Mouse (Mus musculus) embryonic fibroblast, embryonic 13.5 days (primary cell): ENCODE measurements around the gene Arhgap1. TPM values are rescaled to one million over a fixed set of nuclear protein-coding genes. Genes with fewer than 3 reads are reported as not detected.

Source experiments
- H3K27ac ChIP-seq: 2 replicates; pipeline ENCODE4 v1.5.1; 2012; ENCODE audit warnings: low read length, control low read depth, inconsistent platforms; ENCODE audit not compliant: insufficient read depth
- H3K4me1 ChIP-seq: 2 replicates; pipeline ENCODE4 v1.6.1; 2011; ENCODE audit warnings: low read length; ENCODE audit not compliant: control insufficient read depth, insufficient read depth
- H3K4me3 ChIP-seq: 2 replicates; pipeline ENCODE4 v1.5.1; 2011; ENCODE audit warnings: mild to moderate bottlenecking, control low read depth, low read length; ENCODE audit not compliant: insufficient read depth
- CTCF ChIP-seq: IDR thresholded peaks from 2 replicates; pipeline ENCODE4 v1.5.1; 2011; ENCODE audit warnings: mild to moderate bottlenecking, control low read depth, low read length, moderate library complexity, borderline replicate concordance; ENCODE audit not compliant: insufficient read depth
- POLR2A ChIP-seq: IDR thresholded peaks from 2 replicates; pipeline ENCODE4 v1.6.1; 2011; ENCODE audit warnings: low read depth, mild to moderate bottlenecking, control low read depth, low read length, moderate library complexity
- polyA plus RNA-seq: library from polyadenylated mRNA; stranded (reverse); fragments of >200 nt; gene quantifications from 2 replicates; pipeline ENCODE4 v1.2.4, GENCODE M21; 2011; ENCODE audit warnings: low read depth; ENCODE audit not compliant: missing spikeins, insufficient read length

Gene Arhgap1
- polyA plus RNA-seq, 1 experiment: 249 TPM

DNA sequence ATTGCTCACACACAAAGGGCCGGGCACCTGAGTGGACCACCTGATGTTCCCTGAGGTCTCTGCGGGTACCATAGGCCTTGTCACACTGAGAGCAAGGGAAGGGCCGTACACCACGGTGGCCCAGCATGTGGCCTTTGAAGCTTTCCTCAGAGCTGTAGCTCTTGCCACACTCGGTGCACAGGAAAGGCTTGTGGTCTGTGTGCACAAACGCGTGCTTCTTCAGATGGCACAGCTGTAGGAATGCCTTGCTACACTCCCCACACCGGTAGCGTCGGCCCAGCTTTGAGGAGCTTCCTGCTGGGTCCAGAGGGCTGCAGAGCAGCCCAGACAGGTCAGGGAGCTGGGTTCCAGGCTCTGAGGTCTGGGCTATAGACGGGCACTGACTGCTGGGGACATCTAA is 3.8 kb upstream of the Arhgap1 start:
- no peaks in the 10 kb centered on the region for H3K4me1 ChIP-seq

DNA sequence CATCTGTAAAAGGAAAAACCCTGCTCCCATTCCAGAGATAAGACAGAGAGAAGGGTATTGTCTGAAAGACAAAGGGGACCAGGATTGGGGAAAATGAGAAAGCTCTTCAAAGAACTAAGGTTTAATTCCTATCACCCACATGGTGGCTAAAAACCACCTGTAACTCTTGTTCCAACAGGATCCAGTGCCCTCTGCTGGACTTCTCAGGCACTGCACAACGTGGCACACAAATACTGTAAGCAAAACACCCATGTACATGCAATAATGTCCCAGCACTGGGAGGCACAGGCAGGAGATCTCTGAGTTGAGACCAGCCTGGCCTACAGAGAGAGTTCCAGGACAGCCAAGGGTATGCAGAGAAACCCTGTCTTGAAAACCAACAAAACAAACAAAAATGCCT is 2.9 kb upstream of the Arhgap1 start:
- no peak overlapping the region for H3K27ac ChIP-seq
- H3K4me3 ChIP-seq: no peak overlapping the region
- TF ChIP-seq POLR2A (no peak), CTCF (peak; percentile 64; the same call in 1 of the 2 replicates)
- peaks cover 2% of the 10 kb centered on the region; the same call in 1 of the 2 replicates for H3K4me1 ChIP-seq

More for the DNA sequence above, 3.8 kb upstream of the Arhgap1 start:
- H3K27ac ChIP-seq: no peak overlapping the region
- TF ChIP-seq POLR2A (no peak), CTCF (no peak)
- no peak overlapping the region for H3K4me3 ChIP-seq

DNA sequence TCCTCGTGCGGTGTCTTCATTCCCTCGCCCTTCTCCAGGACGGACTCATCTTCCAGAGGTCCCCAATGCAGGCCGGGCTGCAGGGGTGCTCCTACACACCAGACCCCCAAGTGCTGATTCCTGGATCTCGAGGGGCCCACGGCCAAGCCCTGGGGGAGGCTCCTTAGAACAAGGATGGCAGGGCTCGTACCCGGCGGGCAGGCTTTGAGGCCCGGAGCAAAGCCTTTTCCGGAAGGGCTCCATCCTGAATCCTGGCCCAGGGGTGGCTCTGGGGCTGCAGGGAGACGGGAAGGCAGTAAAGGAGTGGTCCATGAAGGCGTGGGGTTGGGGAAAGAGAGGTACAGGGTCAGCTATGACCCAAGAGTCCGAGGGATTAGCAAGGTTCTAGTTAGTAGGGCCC is 508 bp upstream of the Arhgap1 start:
- TF ChIP-seq CTCF: no peak
- no peak for TF ChIP-seq POLR2A
- Histone ChIP-seq H3K4me1 (peaks cover 6% of the 10 kb centered on the region; the same call in 1 of the 2 replicates), H3K27ac (peak overlapping the region; percentile 85; the same call in 1 of the 2 replicates), H3K4me3 (peak overlapping the region; percentile 91)

DNA sequence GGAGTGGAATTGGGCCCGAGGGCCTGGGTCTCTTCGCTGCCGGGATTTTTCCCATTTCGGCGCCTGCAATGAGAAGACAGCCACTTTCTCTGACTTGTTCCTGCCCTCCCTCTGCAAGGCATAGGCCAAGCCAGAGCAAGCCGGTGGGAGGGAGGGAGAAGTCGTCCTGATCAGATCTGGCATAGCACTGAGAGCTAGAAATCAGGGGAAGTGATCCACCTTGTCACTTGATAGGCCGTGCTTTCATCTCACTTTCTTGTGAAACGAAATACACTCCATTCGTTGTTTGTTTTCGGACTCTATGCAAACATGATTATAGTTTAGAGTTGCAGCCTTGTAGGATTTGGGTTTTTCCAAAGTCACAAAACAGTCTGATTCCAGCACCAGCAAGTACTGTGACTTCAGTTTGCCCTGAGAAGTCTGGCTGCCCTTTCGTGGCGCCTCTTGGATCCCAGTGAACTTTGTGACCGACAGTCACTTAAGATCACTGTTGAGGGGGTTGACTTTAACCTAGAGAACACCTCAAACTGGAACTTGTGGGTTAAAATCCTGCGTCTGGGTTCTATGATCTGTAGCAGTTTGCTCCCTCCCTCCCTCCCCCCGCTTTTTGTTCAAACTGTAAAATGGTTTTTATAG is 818 bp downstream of the Arhgap1 start:
- Histone ChIP-seq H3K27ac (peak overlapping the region; percentile 69), H3K4me3 (peak overlapping the region; percentile 91), H3K4me1 (peaks cover 6% of the 10 kb centered on the region; the same call in 1 of the 2 replicates)
- TF ChIP-seq POLR2A (no peak), CTCF (no peak)

DNA sequence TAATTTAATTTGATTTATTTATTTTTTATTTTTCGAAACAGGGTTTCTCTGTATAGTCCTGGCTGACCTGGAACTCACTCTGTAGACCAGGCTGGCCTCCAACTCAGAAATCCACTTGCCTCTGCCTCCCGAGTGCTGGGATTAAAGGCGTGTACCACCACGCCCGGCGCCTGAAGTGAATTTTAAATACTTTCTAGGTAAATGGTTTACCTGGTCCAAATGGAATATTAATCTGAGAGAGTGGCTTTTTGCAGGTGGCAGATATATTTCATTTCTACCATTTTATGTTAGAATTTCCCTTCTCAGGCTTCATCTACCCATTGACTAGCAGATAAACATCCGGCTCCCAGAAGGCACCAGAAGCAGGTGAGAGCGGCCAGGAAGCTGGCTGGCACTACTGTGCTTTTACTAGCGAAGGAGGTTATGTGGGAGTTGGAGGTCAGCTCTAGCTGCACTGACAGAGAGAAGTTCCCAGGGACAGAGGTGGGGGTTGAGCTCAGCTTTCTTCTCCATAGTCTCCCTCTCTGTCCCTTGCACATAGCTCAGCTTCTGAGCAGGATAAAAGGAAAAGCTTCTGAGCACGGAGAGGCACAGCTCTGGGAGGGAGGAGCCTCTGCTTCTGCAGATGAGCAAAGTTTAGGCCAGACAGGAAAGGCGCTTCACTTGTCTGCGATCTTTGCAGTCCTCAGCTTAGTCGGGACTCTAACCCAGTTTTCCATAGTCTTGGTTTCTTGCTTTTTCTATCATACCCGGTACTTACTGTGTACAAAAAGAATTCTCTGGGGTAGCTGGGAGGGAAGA is 2.0 kb downstream of the Arhgap1 start:
- TF ChIP-seq POLR2A (no peak), CTCF (no peak)
- H3K27ac ChIP-seq: no peak overlapping the region
- no peak overlapping the region for H3K4me3 ChIP-seq
- peaks cover 6% of the 10 kb centered on the region; the same call in 1 of the 2 replicates for H3K4me1 ChIP-seq

DNA sequence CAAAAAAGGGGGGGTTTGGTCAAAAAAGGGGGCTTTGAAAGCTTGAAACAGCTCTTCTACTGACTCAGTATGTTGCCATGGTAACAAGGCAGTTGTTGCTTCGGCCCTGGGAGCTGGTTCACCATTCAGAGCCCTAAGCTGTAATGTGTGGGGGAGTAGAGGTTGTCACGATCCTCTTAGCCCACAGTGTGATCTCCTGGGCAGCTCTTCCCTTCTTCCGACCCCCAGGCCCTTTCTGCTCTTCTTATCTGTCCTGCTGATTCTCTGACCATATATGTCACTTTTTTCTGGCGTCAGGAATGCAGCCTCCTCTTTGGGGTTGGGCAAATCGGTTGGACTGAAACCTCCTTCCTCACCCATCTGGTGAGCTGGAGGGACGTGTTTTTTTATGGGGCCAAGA is 3.2 kb downstream of the Arhgap1 start:
- Histone ChIP-seq H3K4me3 (no peak overlapping the region), H3K27ac (peak overlapping the region; percentile 68), H3K4me1 (peaks cover 6% of the 10 kb centered on the region; the same call in 1 of the 2 replicates)
- TF ChIP-seq POLR2A (no peak), CTCF (no peak)

DNA sequence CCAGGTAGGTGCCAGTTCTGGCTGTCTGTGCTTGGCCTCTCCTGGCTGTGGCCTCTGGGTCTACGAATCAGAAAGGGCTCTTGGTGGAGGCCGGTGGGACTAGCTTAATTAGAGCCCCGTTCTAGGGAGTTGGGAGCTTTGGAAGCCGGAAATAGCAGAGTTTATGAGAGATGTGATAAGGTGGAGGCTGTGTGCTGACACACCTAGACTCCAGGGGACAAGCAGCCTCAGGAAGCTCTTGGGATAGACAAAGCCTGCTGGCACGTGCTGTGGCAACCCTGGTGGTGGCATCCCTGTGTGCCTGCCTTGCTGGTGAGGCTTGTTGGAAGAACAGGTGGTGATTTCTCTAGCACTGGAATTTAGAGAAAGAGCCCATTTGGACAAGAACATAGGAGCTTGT is 5.7 kb downstream of the Arhgap1 start:
- TF ChIP-seq CTCF (no peak), POLR2A (no peak)
- Histone ChIP-seq H3K4me3 (no peak overlapping the region), H3K27ac (no peak overlapping the region), H3K4me1 (peaks cover 6% of the 10 kb centered on the region; the same call in 1 of the 2 replicates)

DNA sequence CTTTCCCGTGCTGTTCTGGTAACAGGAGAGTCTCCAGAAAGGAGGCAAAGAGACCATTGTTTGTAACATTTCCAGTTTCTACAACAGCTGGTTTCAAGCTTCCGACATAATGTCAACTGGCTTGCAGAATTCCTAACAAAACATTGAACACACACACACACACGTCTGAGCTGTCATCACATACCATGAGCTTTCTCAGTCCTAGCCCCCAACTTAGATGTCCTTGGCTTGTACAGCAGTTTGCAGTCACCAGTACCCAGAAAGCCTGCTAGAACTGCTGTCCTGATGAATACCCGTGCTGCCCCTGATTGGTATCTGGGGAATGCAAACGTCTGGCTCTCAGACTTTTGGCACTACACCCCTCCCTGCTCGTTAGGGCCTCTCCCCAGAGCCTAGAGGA is 6.2 kb downstream of the Arhgap1 start:
- Histone ChIP-seq H3K27ac (no peak overlapping the region), H3K4me3 (no peak overlapping the region), H3K4me1 (peaks cover 6% of the 10 kb centered on the region; the same call in 1 of the 2 replicates)
- no peak for TF ChIP-seq POLR2A
- TF ChIP-seq CTCF: no peak

DNA sequence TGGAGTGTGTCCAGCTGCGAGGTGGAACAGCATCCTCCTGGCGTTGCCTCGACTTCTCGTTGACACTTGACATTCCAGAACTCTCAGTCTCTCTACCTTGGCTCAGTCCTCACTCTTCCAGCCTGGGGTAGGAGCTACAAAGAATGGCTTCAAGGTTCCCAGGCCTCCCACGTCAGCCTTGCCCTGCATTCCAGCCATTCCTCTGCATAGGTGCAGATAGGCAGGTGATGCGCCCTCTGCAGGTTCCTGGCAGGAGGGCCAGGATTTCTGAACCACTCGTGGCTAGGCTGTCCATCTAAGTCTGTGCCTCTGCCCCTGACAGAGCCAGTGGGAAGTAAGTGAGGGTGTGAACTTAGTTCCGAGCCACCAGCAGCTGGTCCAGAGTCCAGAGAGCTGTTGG is 7.1 kb downstream of the Arhgap1 start:
- TF ChIP-seq CTCF (no peak), POLR2A (no peak)
- Histone ChIP-seq H3K4me1 (0 out of 2 replicates have a peak, but pooled peaks cover 4% of the 10 kb centered on the region), H3K4me3 (no peak overlapping the region), H3K27ac (no peak overlapping the region)

DNA sequence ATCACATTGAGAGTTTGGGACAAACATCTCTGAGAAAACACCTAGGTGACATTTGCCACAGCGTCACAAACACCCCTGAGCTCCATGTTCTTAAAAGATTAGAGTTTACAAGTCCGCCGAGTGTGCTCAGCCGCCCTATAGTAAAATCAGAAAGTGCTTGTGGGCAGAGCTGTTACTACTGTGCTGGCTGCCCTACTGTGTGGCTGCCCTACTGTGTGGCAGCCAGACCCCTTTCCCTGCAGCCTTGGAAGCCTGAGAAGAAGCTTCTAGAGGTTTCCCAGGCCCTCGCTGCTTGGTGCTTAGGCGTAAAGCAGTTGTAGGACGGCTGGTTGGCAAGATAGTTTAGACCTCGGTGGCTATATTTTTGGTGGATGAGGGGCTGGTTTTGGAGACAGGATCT is 10.0 kb downstream of the Arhgap1 start:
- no peak overlapping the region for H3K27ac ChIP-seq
- TF ChIP-seq POLR2A (no peak), CTCF (no peak)
- no peaks in the 10 kb centered on the region for H3K4me1 ChIP-seq
- no peak overlapping the region for H3K4me3 ChIP-seq
